In the genomic region with DNA sequence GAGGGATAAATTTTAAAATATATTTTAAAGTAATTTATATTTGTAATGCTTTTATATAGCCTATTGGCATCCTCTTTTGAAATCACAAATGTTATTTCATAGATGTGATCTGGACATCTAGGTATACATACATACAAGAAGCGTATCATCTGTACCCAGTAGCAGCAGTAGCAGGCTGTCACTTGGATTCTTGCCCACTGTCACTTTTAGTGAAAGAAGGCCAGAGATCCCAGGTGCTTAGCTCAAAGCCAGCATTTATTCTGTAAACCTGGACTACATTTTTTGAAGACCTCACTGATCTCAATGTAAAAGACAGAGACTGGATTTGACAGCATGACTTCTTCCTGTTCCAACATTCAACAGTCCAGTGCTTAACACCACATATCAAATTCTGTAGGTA, we compare ENCODE assay signal across 10 mouse cellular contexts.
"Had no signal": no experiment of that assay in that cellular context is flagged by ENCODE, and none has a peak within 500 bp of the region (broad histone marks: within the 10 kb centered on the region; RNA-seq: fewer than 3 reads in every experiment).

No protein-coding gene starts in this region.

- H3K4me2 ChIP-seq: liver, embryonic 11.5 days; liver, embryonic 15.5 days; midbrain, embryonic 13.5 days had no signal

- H3K9me3 ChIP-seq: limb, embryonic 10.5 days; liver, embryonic 15.5 days; midbrain, embryonic 13.5 days had no signal

- H3K27ac ChIP-seq: limb, embryonic 10.5 days; liver, embryonic 15.5 days; midbrain, embryonic 13.5 days had no signal

- H3K4me3 ChIP-seq: limb, embryonic 10.5 days; liver, embryonic 15.5 days; midbrain, embryonic 13.5 days had no signal

- H3K36me3 ChIP-seq: limb, embryonic 10.5 days; liver, embryonic 15.5 days; midbrain, embryonic 13.5 days had no signal

- DNase-seq: kidney, postnatal 14 days; lung, adult 2 months; lung, postnatal 36 days; right cerebral cortex, postnatal 25 days; thymus, postnatal 36 days had no signal

- H3K9ac ChIP-seq: liver, embryonic 15.5 days; midbrain, embryonic 13.5 days had no signal

- H3K27me3 ChIP-seq: liver, embryonic 15.5 days; midbrain, embryonic 13.5 days had no signal

- ATAC-seq: lung, postnatal 0 days; midbrain, embryonic 13.5 days had no signal

- H3K4me1 ChIP-seq: limb, embryonic 10.5 days; liver, embryonic 15.5 days had no signal
